Mouse (Mus musculus) olfactory bulb, adult 2 months (tissue): ENCODE results near the gene Disc1.

Experiments
- CTCF ChIP-seq: fragments of 200-500 bp; IDR thresholded peaks from 2 replicates; pipeline ENCODE4 v1.5.1; 2012; ENCODE audit warnings: low read depth, mild to moderate bottlenecking, low read length, moderate library complexity; ENCODE audit not compliant: insufficient read depth
- POLR2A ChIP-seq: fragments of 200-500 bp; IDR thresholded peaks from 2 replicates; pipeline ENCODE4 v1.6.1; 2012; ENCODE audit warnings: mild to moderate bottlenecking, low read depth, low read length, moderate library complexity; ENCODE audit not compliant: insufficient read depth

- TF ChIP-seq CTCF, result no peak
- no peak for TF ChIP-seq POLR2A
Observed at GRCm38 (mm10) chr8:125068146-125068905, 14.3 kb downstream of the Disc1 start.
